Mouse (Mus musculus) adrenal gland, postnatal 4 days (tissue): ENCODE results near the gene Gimap7. TPM values are rescaled to one million over a fixed set of nuclear protein-coding genes. Genes with fewer than 3 reads are reported as not detected.

Experiments used
- DNase-seq, 2 experiments: peaks; one replicate each; pipeline ENCODE4 v3.0.0; 2021 to 2022; ENCODE audit warnings: low spot score in 2 of 2, mixed read lengths in 2 of 2
- total RNA-seq, 2 experiments: library from RNA; stranded (reverse); gene quantifications; 2 replicates each; pipeline ENCODE4 v1.2.3; 2021

Gene Gimap7
- total RNA-seq, 2 experiments from 2014 or later = not detected

- DNase-seq = no peak
Observed at GRCm38 (mm10) chr6:48689320-48689719, 29.1 kb upstream of the Gimap7 start.

- no peak for DNase-seq
Observed at GRCm38 (mm10) chr6:48692962-48693361, 25.5 kb upstream of the Gimap7 start.

- DNase-seq = no peak
Observed at GRCm38 (mm10) chr6:48696830-48697554, 21.4 kb upstream of the Gimap7 start.

DNA sequence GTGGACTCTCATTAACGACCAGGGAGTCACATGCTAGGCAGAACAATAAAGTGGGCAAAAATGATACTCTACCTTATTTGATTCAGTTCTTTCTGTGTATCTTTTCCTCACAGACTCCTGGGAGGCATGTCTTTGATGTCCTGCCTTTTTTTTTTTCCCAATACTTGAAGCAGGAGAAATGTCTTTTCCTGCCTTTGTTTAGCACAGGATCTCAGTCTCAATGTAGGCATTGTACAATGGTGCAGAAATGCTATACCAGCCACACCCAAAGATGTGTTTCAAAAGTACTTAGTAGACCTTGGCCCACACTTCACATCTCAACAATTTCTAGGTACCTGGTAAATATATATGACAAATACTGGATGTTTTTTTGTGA lies 20.9 kb upstream of the Gimap7 start:
- DNase-seq = no peak

GRCm38 (mm10) chr6:48698066-48698856 lies 20.2 kb upstream of the Gimap7 start:
- DNase-seq = no peak

DNA sequence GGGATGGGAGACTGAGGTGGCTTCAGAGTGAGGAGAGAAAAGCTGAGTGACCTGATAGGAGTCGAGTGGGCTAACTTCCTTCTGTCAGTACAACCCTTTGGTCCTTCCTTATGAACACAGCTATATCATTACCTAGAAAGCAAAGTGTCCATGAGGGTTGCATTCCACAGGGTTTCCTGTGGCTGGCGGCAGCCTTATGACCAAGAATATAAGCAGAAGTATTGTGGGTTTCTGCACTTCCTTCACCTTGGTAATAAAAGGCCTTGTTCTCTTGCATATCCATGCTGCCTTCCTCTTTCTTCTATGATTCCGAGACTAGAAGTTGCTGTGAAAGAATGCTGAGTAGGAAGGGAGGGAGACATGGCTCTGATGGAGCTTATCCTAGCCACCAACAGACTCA lies 19.5 kb upstream of the Gimap7 start:
- no peak for DNase-seq

GRCm38 (mm10) chr6:48700251-48701075 lies 18.0 kb upstream of the Gimap7 start:
- DNase-seq = no peak

DNA sequence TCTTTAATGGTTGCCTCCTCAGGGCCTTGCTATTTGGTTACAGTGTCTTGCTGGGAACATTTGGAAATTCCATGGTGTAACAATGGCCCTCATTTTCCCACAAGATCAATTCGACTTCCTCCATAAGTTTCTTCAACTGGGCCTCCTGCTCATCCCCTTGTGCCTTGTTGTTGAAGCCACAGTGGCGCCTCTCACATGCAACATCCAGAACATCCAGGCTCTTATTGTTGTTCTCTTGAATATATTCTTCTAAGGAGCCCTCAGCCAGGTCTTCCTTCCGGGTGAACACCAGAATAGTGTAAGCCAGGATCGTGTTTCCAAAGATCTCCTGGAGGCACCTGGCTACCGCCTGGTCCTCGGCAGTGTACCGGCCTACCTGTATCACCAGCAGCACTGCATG lies 16.3 kb upstream of the Gimap7 start:
- DNase-seq = no peak

GRCm38 (mm10) chr6:48702601-48703000 lies 15.8 kb upstream of the Gimap7 start:
- no peak for DNase-seq

GRCm38 (mm10) chr6:48704146-48704545 lies 14.3 kb upstream of the Gimap7 start:
- DNase-seq = no peak

- no peak for DNase-seq
Observed at GRCm38 (mm10) chr6:48706130-48706529, 12.3 kb upstream of the Gimap7 start.

DNA sequence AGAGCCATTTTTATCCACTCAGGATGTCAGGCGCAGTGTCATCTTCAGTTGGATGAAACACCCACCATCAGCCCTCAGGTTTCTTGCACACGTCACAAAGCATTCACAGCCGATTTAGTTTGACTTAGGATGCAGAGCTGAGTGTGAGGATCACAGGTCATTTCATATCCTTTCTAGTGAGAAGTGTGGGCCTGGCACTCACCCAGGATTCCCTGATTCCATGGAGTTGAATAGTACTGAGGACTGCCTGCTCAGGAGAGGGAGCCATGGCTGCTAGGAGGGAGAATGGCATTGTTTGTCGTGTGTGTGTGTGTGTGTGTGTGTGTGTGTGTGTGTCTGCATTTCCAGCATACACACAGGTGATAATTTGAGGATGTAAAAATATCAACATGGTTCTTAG lies 1.9 kb downstream of the Gimap7 start:
- DNase-seq = no peak

DNA sequence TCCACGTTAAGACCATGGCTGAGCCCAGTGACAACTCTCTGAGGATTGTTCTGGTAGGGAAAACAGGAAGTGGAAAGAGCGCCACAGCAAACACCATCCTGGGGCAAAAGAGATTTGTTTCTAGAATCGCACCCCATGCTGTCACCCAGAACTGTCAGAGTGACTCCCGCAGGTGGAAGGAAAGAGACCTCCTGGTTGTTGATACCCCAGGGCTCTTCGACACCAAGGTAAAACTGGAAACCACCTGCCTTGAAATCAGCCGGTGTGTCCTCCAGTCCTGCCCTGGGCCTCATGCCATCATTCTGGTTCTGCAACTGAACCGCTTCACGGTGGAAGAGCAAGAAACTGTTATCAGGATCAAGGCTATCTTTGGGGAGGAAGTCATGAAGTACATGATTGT lies 5.0 kb downstream of the Gimap7 start:
- DNase-seq = no peak

DNA sequence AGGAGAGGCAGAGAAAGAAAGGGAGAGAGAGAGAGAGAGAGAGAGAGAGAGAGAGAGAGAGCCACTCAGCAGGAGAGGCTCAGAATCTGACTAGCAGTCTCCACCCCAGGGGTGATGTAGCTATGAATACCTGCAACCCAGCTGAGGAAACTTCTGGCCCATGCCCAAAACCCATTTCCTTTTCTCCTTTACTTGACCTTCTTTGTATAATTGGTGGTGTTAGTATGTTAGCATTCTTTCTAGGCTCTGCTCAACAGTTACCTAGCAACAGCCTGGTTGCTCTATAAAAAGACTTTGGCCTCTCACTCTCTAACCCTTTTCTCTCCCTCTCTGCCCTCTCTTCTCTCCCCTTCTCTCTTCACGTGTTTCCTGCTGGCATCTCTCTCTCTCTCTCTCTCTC lies 7.1 kb downstream of the Gimap7 start:
- no peak for DNase-seq

DNA sequence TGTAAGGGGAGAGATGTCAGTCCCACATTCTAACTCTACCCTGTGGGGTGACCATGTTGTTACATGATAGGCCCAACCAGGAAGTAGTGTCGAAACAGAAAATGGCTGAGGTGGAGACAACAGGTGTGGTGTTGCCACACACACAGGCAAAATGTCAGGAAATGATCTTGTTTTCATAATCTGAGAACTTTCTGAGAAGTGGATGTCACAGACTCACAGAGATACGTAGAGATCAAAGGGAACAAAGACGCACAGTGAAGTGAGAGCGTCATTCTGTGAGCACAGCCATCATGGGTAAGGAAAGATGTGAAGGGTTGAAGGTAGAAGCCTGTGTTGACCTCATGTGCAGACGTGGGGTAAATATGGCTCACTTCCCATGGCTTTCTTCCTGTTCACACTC lies 9.3 kb downstream of the Gimap7 start:
- no peak for DNase-seq

DNA sequence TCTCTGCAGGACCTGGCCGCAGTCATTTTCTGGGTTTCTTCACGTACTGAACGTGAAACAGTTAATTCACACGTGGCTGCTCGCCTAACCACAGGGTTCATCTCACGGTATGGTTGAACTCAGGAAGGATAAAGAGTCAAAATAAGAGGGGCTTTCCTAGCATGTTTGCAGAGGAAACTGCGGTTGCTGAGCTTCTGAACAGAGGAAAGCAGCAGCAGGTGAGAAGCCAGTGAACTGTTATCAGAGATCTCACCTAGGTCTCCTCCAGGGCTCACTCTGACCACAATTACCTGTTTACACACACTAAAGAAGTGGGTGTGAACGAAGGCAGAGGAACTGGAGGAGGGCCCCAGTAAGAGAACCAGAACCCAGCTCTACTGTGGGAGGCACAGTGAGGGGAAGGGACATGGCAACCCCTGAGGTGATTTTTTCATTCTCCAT lies 14.5 kb downstream of the Gimap7 start:
- DNase-seq = no peak

GRCm38 (mm10) chr6:48733660-48734059 lies 15.2 kb downstream of the Gimap7 start:
- DNase-seq = no peak

DNA sequence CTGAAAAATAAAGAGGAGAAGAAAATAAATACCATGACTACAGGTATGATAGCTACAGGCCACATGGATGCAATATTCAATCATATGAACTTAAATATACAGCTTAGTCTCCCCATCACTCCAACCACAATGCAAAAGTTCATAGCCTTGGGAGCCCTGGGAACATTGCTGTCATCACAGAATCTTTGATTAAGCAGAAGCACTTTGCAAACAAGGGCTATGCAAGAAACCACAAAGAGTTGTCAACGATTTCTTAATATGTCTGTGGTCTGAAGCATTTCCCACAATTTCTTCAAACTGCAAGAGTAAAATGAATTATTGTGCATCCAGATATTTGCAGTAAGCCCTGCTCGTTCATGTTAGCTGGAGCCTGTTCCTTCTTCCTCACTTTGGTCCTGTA lies 18.6 kb downstream of the Gimap7 start:
- no peak for DNase-seq

DNA sequence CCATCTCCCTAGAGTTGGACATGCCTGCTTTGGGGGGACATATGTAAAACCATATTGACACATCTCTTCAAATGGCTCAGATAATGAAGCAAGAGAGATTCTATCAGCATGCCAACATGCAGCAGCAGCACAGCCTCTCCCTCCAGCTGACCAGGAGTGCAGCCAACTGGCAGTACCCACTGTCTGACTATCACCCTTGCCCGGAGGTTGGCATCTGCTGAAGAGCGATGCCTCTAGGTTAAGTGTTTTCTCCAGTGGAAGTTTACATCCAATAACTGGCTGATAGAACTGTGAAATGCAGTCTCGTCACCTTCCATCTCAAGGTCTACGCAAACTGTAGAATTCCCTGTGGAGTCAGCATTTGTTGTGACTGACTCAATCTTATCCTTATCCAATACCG lies 19.3 kb downstream of the Gimap7 start:
- DNase-seq = no peak

GRCm38 (mm10) chr6:48738961-48739779 lies 20.7 kb downstream of the Gimap7 start, which contains the start of gene Gimap1:
Gimap1 (plus strand) TSS chr6:48739054.
- no peak for DNase-seq

DNA sequence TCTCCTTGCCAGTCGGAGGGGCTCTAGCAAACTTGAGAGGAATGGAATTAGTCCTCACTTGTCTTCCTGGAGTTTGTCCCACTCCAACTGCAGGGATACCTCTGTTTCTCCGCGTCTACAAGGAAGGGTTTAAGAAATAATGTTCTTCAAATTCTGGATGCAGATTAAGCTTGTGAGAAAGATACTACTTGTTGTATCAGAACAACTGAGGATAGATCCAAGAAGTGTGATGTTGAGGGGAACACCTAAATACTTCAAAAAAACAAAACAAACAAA lies 21.3 kb downstream of the Gimap7 start:
- no peak for DNase-seq
